Comparison of ENCODE assay signal across 24 mouse cellular contexts in genomic region chr2:3108834-3109233, GRCm38 (mm10). TPM values are rescaled to one million over a fixed set of nuclear protein-coding genes. Genes with fewer than 3 reads are reported as not detected.
"Had no signal": no experiment of that assay in that cellular context is flagged by ENCODE, and none has a peak within 500 bp of the region (broad histone marks: within the 10 kb centered on the region; RNA-seq: fewer than 3 reads in every experiment).

No protein-coding gene starts in this region.

- H3K9ac ChIP-seq: limb, embryonic 13.5 days; liver, embryonic 12.5 days; liver, embryonic 15.5 days; midbrain, embryonic 13.5 days; neural tube, embryonic 13.5 days; stomach, embryonic 15.5 days had no signal

- ATAC-seq: intestine, postnatal 0 days; liver, embryonic 12.5 days; midbrain, embryonic 13.5 days; midbrain, embryonic 16.5 days had no signal

- H3K4me2 ChIP-seq: limb, embryonic 13.5 days; liver, embryonic 12.5 days; liver, embryonic 15.5 days; midbrain, embryonic 13.5 days; neural tube, embryonic 13.5 days; stomach, embryonic 15.5 days had no signal

- H3K27me3 ChIP-seq: limb, embryonic 13.5 days; liver, embryonic 12.5 days; liver, embryonic 15.5 days; megakaryocyte, embryonic 14.5 days; midbrain, embryonic 13.5 days; neural tube, embryonic 13.5 days; stomach, embryonic 15.5 days had no signal

- H3K4me1 ChIP-seq: limb, embryonic 10.5 days; limb, embryonic 13.5 days; liver, embryonic 12.5 days; liver, embryonic 15.5 days; midbrain, embryonic 10.5 days; midbrain, embryonic 13.5 days; neural tube, embryonic 13.5 days; stomach, embryonic 15.5 days had no signal

- DNase-seq: kidney, adult 9 months; kidney, postnatal 14 days; kidney, postnatal 4 days; layer of hippocampus, adult 9-11 months; liver; retina, postnatal 1 day; right cerebral cortex, postnatal 25 days; spleen, adult 18-20 months; thymus, postnatal 25 days had no signal

- H3K36me3 ChIP-seq: limb, embryonic 10.5 days; limb, embryonic 13.5 days; liver, embryonic 12.5 days; liver, embryonic 15.5 days; midbrain, embryonic 10.5 days; midbrain, embryonic 13.5 days; neural tube, embryonic 13.5 days; stomach, embryonic 15.5 days had no signal

- H3K4me3 ChIP-seq: layer of hippocampus, adult 2 months; limb, embryonic 10.5 days; limb, embryonic 13.5 days; liver, embryonic 12.5 days; liver, embryonic 15.5 days; megakaryocyte, embryonic 14.5 days; midbrain, embryonic 10.5 days; midbrain, embryonic 13.5 days; myocyte; neural tube, embryonic 13.5 days; stomach, embryonic 15.5 days had no signal

- H3K9me3 ChIP-seq: limb, embryonic 10.5 days; limb, embryonic 13.5 days; liver, embryonic 12.5 days; liver, embryonic 15.5 days; megakaryocyte, embryonic 14.5 days; midbrain, embryonic 10.5 days; midbrain, embryonic 13.5 days; neural tube, embryonic 13.5 days; stomach, embryonic 15.5 days had no signal

- H3K27ac ChIP-seq: layer of hippocampus, adult 2 months; limb, embryonic 10.5 days; limb, embryonic 13.5 days; liver, embryonic 12.5 days; liver, embryonic 15.5 days; midbrain, embryonic 10.5 days; midbrain, embryonic 13.5 days; neural tube, embryonic 13.5 days; stomach, embryonic 15.5 days had no signal

RNA-seq across cellular contexts. Expression of gene Fam171a1, which starts 5.2 kb away (rescaled TPM):
- total RNA-seq: monocyte, adult 5-6 weeks; neutrophil, adult 5-6 weeks had no signal
